Mouse (Mus musculus) limb, embryonic 15.5 days (tissue): ENCODE measurements around the gene Fam13a. TPM values are rescaled to one million over a fixed set of nuclear protein-coding genes. Genes with fewer than 3 reads are reported as not detected.

Source experiments
- ATAC-seq: fragments of 200-750 bp; cut with Nextera tagmentation; 2 replicates; pipeline ENCODE4 v1.8.0; 2017; ENCODE audit warnings: low read depth, moderate TSS enrichment; ENCODE audit not compliant: insufficient number of reproducible peaks, low FRiP score, low TSS enrichment
- H3K27ac ChIP-seq: fragments of 300-500 bp; sonication (generic); 2 replicates; pipeline ENCODE4 v1.5.1; 2015; ENCODE audit warnings: moderate library complexity, mild to moderate bottlenecking, inconsistent platforms
- H3K27me3 ChIP-seq: fragments of 300-500 bp; sonication (generic); 2 replicates; pipeline ENCODE4 v1.6.1; 2015; ENCODE audit warnings: inconsistent platforms
- H3K36me3 ChIP-seq: fragments of 300-500 bp; sonication (generic); 2 replicates; pipeline ENCODE4 v1.6.1; 2015; ENCODE audit warnings: inconsistent platforms
- H3K4me1 ChIP-seq: fragments of 300-500 bp; sonication (generic); 2 replicates; pipeline ENCODE4 v1.6.1; 2015; ENCODE audit warnings: inconsistent platforms
- H3K4me2 ChIP-seq: fragments of 300-500 bp; sonication (generic); 2 replicates; pipeline ENCODE4 v1.6.1; 2015; ENCODE audit warnings: mild to moderate bottlenecking, inconsistent platforms
- H3K4me3 ChIP-seq: fragments of 300-500 bp; sonication (generic); 2 replicates; pipeline ENCODE4 v1.5.1; 2015; ENCODE audit warnings: mild to moderate bottlenecking, inconsistent platforms
- H3K9ac ChIP-seq: fragments of 300-500 bp; sonication (generic); 2 replicates; pipeline ENCODE4 v1.6.1; 2015; ENCODE audit warnings: inconsistent platforms
- H3K9me3 ChIP-seq: fragments of 300-500 bp; sonication (generic); 2 replicates; pipeline ENCODE4 v1.6.1; 2016; ENCODE audit warnings: inconsistent platforms
- WGBS: fragments of 180-500 bp; shearing (Covaris S2); methylation state at CpG from one replicate; pipeline ENCODE4 v1.1.7; 2015; 5-methylcytosine and 5-hydroxymethylcytosine counted together
- polyA plus RNA-seq: library from polyadenylated mRNA; unstranded; fragments of >200 nt; fragmentation: Nextera tagmentation; extraction: Ambion mirVana; gene quantifications from 2 replicates; pipeline ENCODE4 v1.2.1, GENCODE M21; 2015

The Fam13a gene
- polyA plus RNA-seq, 1 experiment from 2014 or later, result 8.7 TPM

DNA sequence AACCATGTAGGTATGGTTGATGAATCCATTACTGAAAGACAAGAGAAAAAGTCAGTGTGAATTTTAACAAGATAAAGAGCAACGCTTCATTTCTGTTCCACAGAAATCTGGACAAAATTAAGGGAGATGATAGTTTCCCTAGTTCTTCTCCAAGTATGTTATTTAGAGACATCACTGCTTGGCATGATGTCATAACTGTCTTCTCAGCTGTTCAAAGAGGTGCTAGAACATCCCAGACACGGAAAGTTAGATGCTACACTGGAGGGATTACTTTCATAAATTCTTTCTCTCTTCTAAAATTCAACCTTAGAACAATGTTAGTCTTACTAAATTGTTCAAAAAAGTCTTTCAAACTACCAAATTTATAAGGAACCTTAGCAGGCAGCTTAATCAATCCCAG, 63.8 kb downstream of the Fam13a start:
- Histone ChIP-seq H3K27ac (no peak overlapping the region), H3K4me2 (no peak overlapping the region), H3K36me3 (peaks cover 4% of the 10 kb centered on the region; the same call in 1 of the 2 replicates), H3K4me3 (no peak overlapping the region), H3K4me1 (peaks cover 2% of the 10 kb centered on the region; the same call in 1 of the 2 replicates), H3K27me3 (no peaks in the 10 kb centered on the region), H3K9me3 (no peaks in the 10 kb centered on the region), H3K9ac (no peak overlapping the region)
- ATAC-seq, result no peak
- 86% methylated on average over 2 of the region's 2 CpGs for WGBS

DNA sequence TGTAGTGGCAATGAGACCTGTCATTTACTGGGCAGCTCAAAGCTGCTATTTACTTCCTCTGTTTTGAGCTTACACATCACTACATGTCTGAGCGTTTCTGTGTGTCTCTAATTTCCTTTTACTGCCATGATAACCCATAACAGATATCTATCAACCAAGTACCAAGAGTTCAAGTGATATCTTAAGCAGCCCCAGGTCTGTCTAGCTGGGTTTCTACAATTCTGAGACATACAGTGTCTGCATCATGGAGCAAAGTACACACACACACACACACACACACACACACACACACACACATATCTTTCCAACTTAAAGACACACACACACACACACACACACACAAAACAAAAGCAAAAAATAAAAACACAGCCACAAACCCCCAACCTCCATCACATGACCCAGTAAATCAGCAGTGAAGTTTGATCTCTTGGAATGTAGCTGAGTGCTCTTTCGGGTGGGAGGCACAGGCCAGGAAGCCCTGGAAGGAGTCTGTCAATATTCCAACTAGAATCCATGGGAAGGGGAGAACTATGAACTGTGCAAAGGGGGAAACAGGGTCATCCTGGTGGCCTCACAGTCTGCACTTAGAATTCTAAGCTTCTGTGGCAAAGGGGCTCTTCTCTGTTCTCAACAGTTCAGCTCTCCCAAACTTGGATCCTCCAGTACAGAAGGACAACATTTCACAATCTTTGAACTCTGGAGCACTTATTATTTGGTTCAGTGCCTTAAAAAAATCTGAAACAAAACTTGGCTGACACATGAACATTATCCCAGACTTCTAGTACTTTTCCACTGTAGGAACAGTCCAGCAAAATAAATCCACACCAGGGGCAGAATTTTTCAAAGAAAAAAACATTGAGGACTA, 73.0 kb downstream of the Fam13a start:
- no peaks in the 10 kb centered on the region for H3K27me3 ChIP-seq
- no peak for ATAC-seq

DNA sequence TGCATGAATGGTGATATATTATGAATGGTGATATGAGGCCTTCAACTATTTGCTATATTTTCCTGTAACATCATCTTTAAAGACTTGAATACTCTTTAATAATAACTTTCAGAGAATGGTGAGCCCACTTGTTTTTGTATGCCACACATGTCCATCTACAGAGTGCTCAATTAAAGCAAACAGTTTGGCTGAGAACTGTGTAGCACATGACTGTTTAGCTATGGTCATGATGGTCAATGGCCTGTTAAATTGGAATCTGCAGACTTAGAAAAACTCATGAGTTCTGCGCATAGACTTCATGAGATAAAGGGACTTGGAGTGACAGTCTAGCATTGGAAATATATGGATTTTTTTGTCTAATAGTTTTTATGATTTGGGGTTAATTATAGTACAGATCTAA, 73.9 kb downstream of the Fam13a start:
- Histone ChIP-seq H3K4me1 (no peaks in the 10 kb centered on the region), H3K36me3 (peaks cover 12% of the 10 kb centered on the region), H3K9ac (no peak overlapping the region), H3K9me3 (no peaks in the 10 kb centered on the region), H3K27me3 (no peaks in the 10 kb centered on the region), H3K27ac (no peak overlapping the region), H3K4me3 (no peak overlapping the region), H3K4me2 (no peak overlapping the region)
- ATAC-seq, result no peak
- 97% methylated on average over 1 of the region's 1 CpGs for WGBS

More for the DNA sequence above, 73.0 kb downstream of the Fam13a start:
- Histone ChIP-seq H3K4me1 (no peaks in the 10 kb centered on the region), H3K27ac (no peak overlapping the region), H3K9me3 (no peaks in the 10 kb centered on the region), H3K9ac (no peak overlapping the region), H3K36me3 (peaks cover 15% of the 10 kb centered on the region), H3K4me2 (no peak overlapping the region), H3K4me3 (no peak overlapping the region)
- 46% methylated on average over 2 of the region's 2 CpGs for WGBS

DNA sequence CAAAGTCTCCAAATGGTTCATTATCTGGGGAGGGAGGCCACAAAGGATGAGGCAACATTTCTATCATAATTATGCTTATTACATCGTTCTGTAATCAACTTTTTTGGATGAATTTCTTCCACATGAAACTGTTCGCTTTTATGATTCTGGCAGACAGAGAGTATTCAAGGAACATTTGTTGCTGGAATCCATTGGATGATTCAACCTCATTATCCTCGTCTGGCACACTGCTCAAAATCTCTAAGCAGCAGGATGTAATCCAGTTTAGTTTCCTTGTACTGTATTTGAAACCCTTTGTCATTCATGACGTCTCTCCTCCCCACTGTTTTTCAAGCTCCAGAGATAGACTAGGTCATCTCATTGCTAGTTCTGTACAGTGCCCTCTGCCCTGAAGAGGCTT, 77.5 kb downstream of the Fam13a start:
- Histone ChIP-seq H3K36me3 (no peaks in the 10 kb centered on the region), H3K27me3 (no peaks in the 10 kb centered on the region), H3K4me2 (no peak overlapping the region), H3K9ac (no peak overlapping the region), H3K4me3 (no peak overlapping the region), H3K9me3 (no peaks in the 10 kb centered on the region), H3K27ac (no peak overlapping the region), H3K4me1 (no peaks in the 10 kb centered on the region)
- 68% methylated on average over 4 of the region's 4 CpGs for WGBS
- ATAC-seq, result no peak

DNA sequence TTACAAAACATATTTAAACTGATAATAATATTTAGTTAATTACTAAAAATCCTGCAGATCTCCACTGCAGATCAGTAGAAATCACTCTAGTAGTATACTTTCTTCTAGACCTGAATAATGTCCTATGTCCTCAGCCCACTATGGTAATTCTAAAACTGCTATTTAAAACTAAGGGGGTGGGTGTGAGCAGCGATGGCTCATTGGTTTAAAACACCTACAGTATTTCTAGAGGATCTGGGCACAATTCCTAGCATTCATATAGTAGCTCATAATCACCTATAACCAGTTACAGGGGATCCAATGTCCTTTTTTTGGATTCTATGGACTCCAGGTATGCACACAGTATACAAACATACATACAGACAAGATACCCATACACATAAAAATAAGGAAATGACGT, 78.1 kb downstream of the Fam13a start:
- H3K27me3 ChIP-seq, result no peaks in the 10 kb centered on the region
- H3K9ac ChIP-seq, result no peak overlapping the region
- H3K36me3 ChIP-seq, result no peaks in the 10 kb centered on the region
- no peak overlapping the region for H3K27ac ChIP-seq
- H3K4me1 ChIP-seq, result no peaks in the 10 kb centered on the region
- no peak overlapping the region for H3K4me3 ChIP-seq
- no peak for ATAC-seq
- 64% methylated on average over 2 of the region's 2 CpGs for WGBS
- no peak overlapping the region for H3K4me2 ChIP-seq
- H3K9me3 ChIP-seq, result no peaks in the 10 kb centered on the region

DNA sequence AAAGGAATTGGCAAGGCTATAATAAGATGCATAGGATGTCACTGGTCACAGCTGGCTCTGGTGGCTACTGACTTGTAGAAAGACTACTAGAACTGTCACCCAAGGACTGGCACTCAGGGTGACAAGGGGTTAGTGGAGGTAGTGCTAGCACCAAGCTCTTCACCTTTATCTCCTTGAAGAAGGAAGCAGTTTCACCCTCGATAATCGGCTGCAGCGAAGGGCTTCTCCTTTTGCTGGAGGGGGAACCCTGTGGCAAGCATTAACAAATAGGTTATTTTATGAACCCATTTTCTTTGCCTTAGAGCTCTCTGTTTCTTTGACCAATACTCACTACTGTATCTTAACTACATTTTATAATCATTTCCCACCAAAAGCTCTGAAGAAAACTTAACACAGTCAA, 80.4 kb downstream of the Fam13a start:
- Histone ChIP-seq H3K4me2 (no peak overlapping the region), H3K27ac (no peak overlapping the region), H3K4me3 (no peak overlapping the region), H3K36me3 (no peaks in the 10 kb centered on the region), H3K9ac (no peak overlapping the region), H3K27me3 (no peaks in the 10 kb centered on the region), H3K9me3 (no peaks in the 10 kb centered on the region), H3K4me1 (no peaks in the 10 kb centered on the region)
- ATAC-seq, result no peak
- WGBS, result 90% methylated on average over 3 of the region's 3 CpGs

GRCm38 (mm10) chr6:58942276-58942675, 82.1 kb downstream of the Fam13a start:
- WGBS, result 74% methylated on average over 2 of the region's 2 CpGs
- Histone ChIP-seq H3K4me2 (no peak overlapping the region), H3K27me3 (no peaks in the 10 kb centered on the region), H3K9me3 (no peaks in the 10 kb centered on the region), H3K4me3 (no peak overlapping the region), H3K27ac (no peak overlapping the region), H3K9ac (no peak overlapping the region), H3K4me1 (no peaks in the 10 kb centered on the region), H3K36me3 (no peaks in the 10 kb centered on the region)
- no peak for ATAC-seq

DNA sequence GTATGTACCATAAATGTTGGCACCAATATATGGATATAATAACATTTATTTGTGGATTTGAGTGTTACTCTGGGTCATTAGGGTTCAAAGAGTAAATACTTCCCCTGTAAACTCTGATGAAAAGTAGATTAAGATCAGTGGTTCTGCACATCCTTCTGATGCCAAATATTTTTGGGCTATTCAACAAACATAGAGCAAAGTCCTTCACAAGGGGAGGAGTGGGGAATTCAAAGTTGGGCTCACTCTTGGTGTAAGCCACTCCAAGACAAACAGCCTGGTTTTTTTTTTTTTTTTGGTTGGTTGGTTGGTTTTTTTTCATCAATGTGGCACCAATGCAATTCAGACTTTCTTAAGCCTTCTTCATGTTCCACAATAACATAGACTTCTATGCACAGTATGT, 86.6 kb downstream of the Fam13a start:
- Histone ChIP-seq H3K4me2 (no peak overlapping the region), H3K9ac (no peak overlapping the region), H3K4me3 (no peak overlapping the region), H3K27ac (no peak overlapping the region), H3K27me3 (no peaks in the 10 kb centered on the region), H3K9me3 (no peaks in the 10 kb centered on the region), H3K4me1 (no peaks in the 10 kb centered on the region), H3K36me3 (no peaks in the 10 kb centered on the region)
- ATAC-seq, result no peak

DNA sequence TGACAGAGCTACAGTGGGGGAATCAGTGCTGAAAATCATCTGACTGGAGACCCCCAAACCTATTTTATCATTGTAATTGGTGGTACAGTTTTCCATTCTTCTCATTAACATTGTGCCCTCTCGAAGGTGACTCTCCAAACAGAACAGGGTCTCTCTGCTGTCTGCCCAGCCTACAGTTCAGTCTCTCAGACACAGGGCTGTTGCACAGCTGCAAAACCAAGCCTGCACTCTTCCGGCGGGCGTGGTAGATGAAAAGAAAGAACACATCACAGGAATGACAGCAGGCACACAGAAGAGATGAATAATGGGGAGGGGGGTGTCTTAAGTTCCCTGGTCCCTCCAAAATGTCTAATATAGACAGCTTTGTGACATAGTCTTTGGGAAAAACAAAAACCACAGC, 90.2 kb downstream of the Fam13a start:
- WGBS, result 74% methylated on average over 4 of the region's 4 CpGs
- no peak overlapping the region for H3K4me3 ChIP-seq

GRCm38 (mm10) chr6:58933189-58933913, 91.0 kb downstream of the Fam13a start:
- H3K27me3 ChIP-seq, result no peaks in the 10 kb centered on the region
- H3K4me3 ChIP-seq, result no peak overlapping the region
- no peak overlapping the region for H3K9ac ChIP-seq
- 25% methylated on average over 6 of the region's 6 CpGs for WGBS
- no peaks in the 10 kb centered on the region for H3K36me3 ChIP-seq
- no peaks in the 10 kb centered on the region for H3K4me1 ChIP-seq
- H3K27ac ChIP-seq, result no peak overlapping the region
- no peak overlapping the region for H3K4me2 ChIP-seq
- no peak for ATAC-seq
- no peaks in the 10 kb centered on the region for H3K9me3 ChIP-seq

More for the DNA sequence above, 90.2 kb downstream of the Fam13a start:
- no peak for ATAC-seq
- Histone ChIP-seq H3K27ac (no peak overlapping the region), H3K4me2 (no peak overlapping the region), H3K4me1 (no peaks in the 10 kb centered on the region), H3K9me3 (no peaks in the 10 kb centered on the region), H3K27me3 (no peaks in the 10 kb centered on the region), H3K9ac (no peak overlapping the region), H3K36me3 (no peaks in the 10 kb centered on the region)

GRCm38 (mm10) chr6:58932515-58933188, 91.7 kb downstream of the Fam13a start:
- ATAC-seq, result no peak
- Histone ChIP-seq H3K4me1 (no peaks in the 10 kb centered on the region), H3K4me2 (no peak overlapping the region), H3K9me3 (no peaks in the 10 kb centered on the region), H3K27me3 (no peaks in the 10 kb centered on the region), H3K9ac (no peak overlapping the region), H3K27ac (no peak overlapping the region), H3K36me3 (no peaks in the 10 kb centered on the region), H3K4me3 (no peak overlapping the region)
- 72% methylated on average over 12 of the region's 12 CpGs for WGBS

DNA sequence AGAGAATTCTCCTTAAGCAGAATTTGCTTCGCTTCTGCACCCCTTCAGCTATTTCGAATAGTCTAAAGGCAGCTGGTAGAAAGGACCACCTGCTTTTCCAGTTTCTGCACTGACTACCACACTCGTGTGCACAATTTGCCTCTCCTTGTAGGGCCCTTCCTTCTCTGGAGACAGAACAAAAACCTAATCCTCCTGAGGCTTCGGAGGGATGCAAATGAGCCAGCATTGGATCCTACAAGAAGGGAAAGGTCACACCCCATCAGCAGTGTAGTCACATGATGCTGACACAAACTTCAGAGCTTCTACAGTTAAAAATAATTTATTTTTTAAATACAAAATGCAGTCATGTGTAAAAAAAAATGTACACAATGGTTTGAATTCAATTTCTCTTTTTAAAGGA, 93.2 kb downstream of the Fam13a start:
- Histone ChIP-seq H3K4me3 (no peak overlapping the region), H3K9ac (no peak overlapping the region), H3K27me3 (no peaks in the 10 kb centered on the region), H3K4me1 (no peaks in the 10 kb centered on the region), H3K27ac (no peak overlapping the region), H3K4me2 (no peak overlapping the region), H3K36me3 (no peaks in the 10 kb centered on the region), H3K9me3 (no peaks in the 10 kb centered on the region)
- WGBS, result 81% methylated on average over 4 of the region's 4 CpGs
- no peak for ATAC-seq
